Mouse (Mus musculus) cerebellum, postnatal 25 days (tissue): ENCODE measurements around the gene Zp1.

Source experiments
- DNase-seq, 2 experiments: peaks; one replicate each; pipeline ENCODE4 v3.0.0; 2021; ENCODE audit warnings: mixed read lengths in 2 of 2

Gene Zp1

GRCm38 (mm10) chr19:10871328-10871961, 49.0 kb downstream of the Zp1 start:
- peak; percentile 69 to 70 for DNase-seq

GRCm38 (mm10) chr19:10870676-10871075, 49.8 kb downstream of the Zp1 start:
- DNase-seq = peak in 1 of 2 experiments; percentile 48

- peak in 1 of 2 experiments; percentile 72 for DNase-seq
Observed at GRCm38 (mm10) chr19:10869886-10870527, 50.4 kb downstream of the Zp1 start, which contains the start of gene Tmem132a. TSS of gene Tmem132a (minus strand) at chr19:10869940.

- peak; percentile 94 to 96 for DNase-seq
Observed at GRCm38 (mm10) chr19:10869241-10869885, 51.1 kb downstream of the Zp1 start.

- peak; percentile 66 to 76 for DNase-seq
Observed at GRCm38 (mm10) chr19:10868623-10869141, 51.8 kb downstream of the Zp1 start.

- DNase-seq = peak; percentile 45 to 53
Observed at GRCm38 (mm10) chr19:10867946-10868622, 52.3 kb downstream of the Zp1 start.

- peak; percentile 82 to 88 for DNase-seq
Observed at GRCm38 (mm10) chr19:10866351-10866750, 54.1 kb downstream of the Zp1 start.
